Mouse (Mus musculus) effector memory CD4-positive, alpha-beta T cell, adult 7 months (primary cell): ENCODE results near the gene Khdc4. TPM values are rescaled to one million over a fixed set of nuclear protein-coding genes. Genes with fewer than 3 reads are reported as not detected.

Experiments
- polyA plus RNA-seq: library from polyadenylated mRNA; unstranded; fragments of 100-300 nt; shearing (Covaris generic); gene quantifications from one replicate; pipeline ENCODE4 v1.2.1, GENCODE M21; 2017

Gene Khdc4
- 133 TPM for polyA plus RNA-seq

DNA sequence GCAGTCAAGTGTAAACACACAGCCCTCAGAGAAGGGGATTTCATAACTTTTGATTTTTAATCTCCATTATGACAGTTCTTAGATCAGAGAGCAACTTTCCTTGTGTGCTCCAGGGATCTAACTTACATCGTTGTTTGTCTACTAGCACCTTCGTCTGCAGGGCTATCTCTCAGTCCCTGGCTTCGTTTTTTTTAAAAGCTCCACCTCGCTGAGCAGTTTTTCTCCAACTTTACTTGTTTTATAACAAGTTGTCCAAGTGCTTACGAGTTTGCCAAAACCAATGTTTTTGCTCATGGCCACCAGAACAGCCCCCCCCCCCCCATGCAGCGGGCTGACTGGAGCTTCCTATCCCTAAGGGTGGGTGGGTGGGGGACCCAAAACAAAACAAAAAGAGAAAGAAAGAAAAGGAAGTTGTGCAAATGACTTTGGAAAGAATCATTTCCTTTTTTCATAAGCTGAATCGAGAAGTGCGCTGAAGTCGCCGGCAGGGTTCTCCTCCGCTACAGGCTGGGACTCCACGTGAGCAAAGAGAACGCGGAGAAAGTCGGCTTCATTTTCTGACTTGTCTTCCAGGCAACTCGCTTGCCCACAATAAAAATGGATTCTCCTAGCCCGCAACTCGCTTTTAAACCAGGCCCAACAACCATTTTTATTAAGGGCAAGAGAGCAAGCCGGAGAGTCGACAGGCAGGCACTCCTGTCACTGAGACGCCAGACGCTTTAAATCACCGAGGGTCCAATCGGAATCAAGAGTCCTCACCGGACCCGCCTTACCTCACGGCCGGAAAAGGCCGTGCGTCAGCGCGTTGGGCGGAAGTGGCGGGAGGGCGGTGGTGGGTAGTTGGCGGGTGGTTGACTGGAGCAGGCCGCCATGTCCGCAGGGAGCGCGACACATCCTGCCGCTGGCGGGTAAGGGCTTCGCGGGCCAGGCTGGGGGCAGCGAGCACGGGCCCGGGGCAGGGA lies at the start of gene Khdc4:
Khdc4 (plus strand) TSS at position 824 of the 962 bp plus-strand sequence.

DNA sequence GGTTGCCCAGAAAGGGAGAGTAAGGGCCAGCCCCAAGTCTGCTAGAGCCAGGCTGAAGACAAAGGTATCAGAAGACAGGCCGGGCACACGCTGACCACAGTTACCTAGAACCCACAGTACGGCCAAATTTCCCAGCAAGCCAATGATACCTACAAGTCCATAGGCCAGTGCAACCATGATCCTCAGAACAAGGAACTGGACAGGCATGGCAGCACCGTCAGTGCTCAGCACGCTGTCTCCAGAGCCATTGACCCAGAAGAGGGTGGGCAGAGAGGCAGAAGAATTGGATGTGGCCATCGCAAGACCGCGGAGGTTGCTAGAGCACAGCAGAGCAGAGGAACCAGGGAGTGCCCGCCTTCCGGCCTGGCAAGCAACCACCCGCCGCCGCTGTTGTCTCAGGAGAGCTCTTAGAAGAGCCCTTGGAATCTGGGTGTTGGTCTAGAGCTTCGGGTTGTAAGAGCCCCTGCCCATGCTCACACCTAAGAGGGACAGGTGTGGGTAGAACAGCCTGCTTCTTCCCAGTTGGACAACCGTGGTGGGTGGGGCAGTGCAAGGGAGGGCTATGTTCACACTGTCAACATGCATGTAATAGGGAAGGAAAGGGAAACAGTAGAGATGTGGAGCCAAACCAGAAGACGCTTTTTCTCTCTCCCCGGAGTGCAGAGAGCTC lies 32.6 kb upstream of the Khdc4 start, which contains the start of gene Rxfp4:
Rxfp4 (minus strand) TSS at position 297 of the 670 bp plus-strand sequence.

DNA sequence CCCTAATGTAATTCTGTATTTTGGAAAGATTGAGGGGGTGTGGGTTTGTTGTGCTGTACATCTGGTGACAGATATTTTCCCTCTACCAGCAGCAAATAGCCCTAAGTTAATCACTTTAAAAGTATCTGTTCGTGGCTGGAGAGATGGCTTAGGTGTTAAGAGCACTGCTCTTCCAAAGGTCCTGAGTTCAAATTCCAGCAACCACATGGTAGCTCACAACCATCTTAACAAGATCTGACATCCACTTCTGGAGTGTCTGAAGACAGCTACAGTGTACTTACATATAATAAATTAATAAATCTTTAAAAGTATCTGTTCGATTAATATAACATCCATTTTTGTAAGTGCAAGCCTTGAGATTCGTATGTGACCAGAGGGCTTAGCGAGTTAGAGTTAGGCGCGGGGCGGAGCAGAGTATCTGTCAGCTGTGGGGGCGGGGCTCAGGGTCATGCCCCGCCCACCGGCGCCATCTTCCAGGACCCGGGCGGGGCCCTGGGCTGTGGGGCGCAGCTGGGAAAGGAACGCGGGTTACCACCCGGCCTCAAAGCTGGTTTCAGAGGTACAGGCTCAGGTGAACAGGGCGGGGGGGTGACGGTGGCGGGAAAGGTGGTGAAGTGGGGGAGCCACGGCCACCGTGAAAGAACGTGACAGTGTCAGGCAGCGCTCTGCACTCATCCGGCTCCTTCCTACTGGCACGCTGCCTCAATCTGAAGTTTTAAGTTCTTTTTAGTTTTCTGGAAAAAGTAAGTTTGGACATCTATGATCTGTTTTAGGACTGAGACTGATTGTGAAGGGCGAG lies 31.0 kb downstream of the Khdc4 start, which contains the start of gene Rit1:
Rit1 (plus strand) TSS at position 440 of the 799 bp plus-strand sequence.

Other genes with a start within 250 kb of the Khdc4 start
- 162 TPM for gene Sema4a, start 224.6 kb upstream of the Khdc4 start, polyA plus RNA-seq
- 189 TPM for gene Lmna, start 175.8 kb upstream of the Khdc4 start, polyA plus RNA-seq
- gene Mex3a, start 153.4 kb upstream of the Khdc4 start, polyA plus RNA-seq: 0.06 TPM
- gene Rab25, start 137.5 kb upstream of the Khdc4 start, polyA plus RNA-seq: not detected
- gene Lamtor2, start 132.7 kb upstream of the Khdc4 start, polyA plus RNA-seq: 126 TPM
- 35.6 TPM for gene Ubqln4, start 132.0 kb upstream of the Khdc4 start, polyA plus RNA-seq
- gene Ssr2, start 109.9 kb upstream of the Khdc4 start, polyA plus RNA-seq: 65.0 TPM
- 79.7 TPM for gene Arhgef2, start 79.8 kb upstream of the Khdc4 start, polyA plus RNA-seq
- gene Rxfp4, start 32.7 kb upstream of the Khdc4 start, polyA plus RNA-seq: not detected
- 20.9 TPM for gene Rit1, start 31.0 kb downstream of the Khdc4 start, polyA plus RNA-seq
- 35.3 TPM for gene Syt11, start 89.4 kb downstream of the Khdc4 start, polyA plus RNA-seq
- gene Gon4l, start 149.4 kb downstream of the Khdc4 start, polyA plus RNA-seq: 20.7 TPM
- gene Msto1, start 228.2 kb downstream of the Khdc4 start, polyA plus RNA-seq: 8.5 TPM